Mouse (Mus musculus): ENCODE data around the gene P3h1. TPM values are rescaled to one million over a fixed set of nuclear protein-coding genes. Genes with fewer than 3 reads are reported as not detected.

Gene P3h1
- polyA plus RNA-seq, 1 experiment from 2014 or later, result 80.0 TPM

Other genes starting within 250 kb of the P3h1 start
- 141 and 160 TPM in 2 replicates for gene Slc2a1, start 124.2 kb upstream of the P3h1 start, polyA plus RNA-seq (2015; fragmentation: Nextera tagmentation; extraction: Ambion mirVana)
- gene Zfp691, start 58.7 kb upstream of the P3h1 start, polyA plus RNA-seq (2015; fragmentation: Nextera tagmentation; extraction: Ambion mirVana), result 8.1 and 8.3 TPM in 2 replicates
- gene Ermap, start 42.9 kb upstream of the P3h1 start, polyA plus RNA-seq (2015; fragmentation: Nextera tagmentation; extraction: Ambion mirVana), result 1.5 and 1.7 TPM in 2 replicates
- 213 and 230 TPM in 2 replicates for gene Svbp, start 37.6 kb upstream of the P3h1 start, polyA plus RNA-seq (2015; fragmentation: Nextera tagmentation; extraction: Ambion mirVana)
- gene Tmem269, start 14.7 kb upstream of the P3h1 start, polyA plus RNA-seq (2015; fragmentation: Nextera tagmentation; extraction: Ambion mirVana), result 0.12 and 0.13 TPM in 2 replicates
- gene AU022252, start 203 bp upstream of the P3h1 start, polyA plus RNA-seq (2015; fragmentation: Nextera tagmentation; extraction: Ambion mirVana), result 32.0 and 35.5 TPM in 2 replicates
- 0.05 and 0.20 TPM in 2 replicates for gene Cldn19, start 22.5 kb downstream of the P3h1 start, polyA plus RNA-seq (2015; fragmentation: Nextera tagmentation; extraction: Ambion mirVana)
- 577 and 601 TPM in 2 replicates for gene Ybx1, start 61.7 kb downstream of the P3h1 start, polyA plus RNA-seq (2015; fragmentation: Nextera tagmentation; extraction: Ambion mirVana)
- 76.8 and 84.3 TPM in 2 replicates for gene Ppih, start 87.6 kb downstream of the P3h1 start, polyA plus RNA-seq (2015; fragmentation: Nextera tagmentation; extraction: Ambion mirVana)
- gene Ccdc30, start 182.6 kb downstream of the P3h1 start, polyA plus RNA-seq (2015; fragmentation: Nextera tagmentation; extraction: Ambion mirVana), result 8.7 and 10.5 TPM in 2 replicates
- gene Ppcs, start 189.5 kb downstream of the P3h1 start, polyA plus RNA-seq (2015; fragmentation: Nextera tagmentation; extraction: Ambion mirVana), result 23.7 and 26.8 TPM in 2 replicates
- gene Zmynd12, start 189.9 kb downstream of the P3h1 start, polyA plus RNA-seq (2015; fragmentation: Nextera tagmentation; extraction: Ambion mirVana), result 1.8 and 2.1 TPM in 2 replicates